Mouse (Mus musculus) midbrain, postnatal 0 days (tissue): ENCODE data around the gene Il25. TPM values are rescaled to one million over a fixed set of nuclear protein-coding genes. Genes with fewer than 3 reads are reported as not detected.

ENCODE experiments used
- ATAC-seq: fragments of 200-750 bp; cut with Nextera tagmentation; 2 replicates; pipeline ENCODE4 v1.8.0; 2017; ENCODE audit warnings: moderate number of reproducible peaks, mild to moderate bottlenecking, moderate TSS enrichment, moderate library complexity; ENCODE audit not compliant: low FRiP score
- DNase-seq: peaks from one replicate; pipeline ENCODE4 v3.0.0-alpha.2; 2015; ENCODE audit warnings: low spot score
- H3K27ac ChIP-seq: fragments of 300-500 bp; sonication (generic); 2 replicates; pipeline ENCODE4 v1.5.1; 2014; ENCODE audit warnings: low read depth, mild to moderate bottlenecking, low read length, mixed read lengths
- H3K27me3 ChIP-seq: fragments of 300-500 bp; sonication (generic); 2 replicates; pipeline ENCODE4 v1.6.1; 2014; ENCODE audit warnings: low read length, control low read depth, mixed read lengths; ENCODE audit not compliant: insufficient read depth
- H3K36me3 ChIP-seq: fragments of 300-500 bp; sonication (generic); 2 replicates; pipeline ENCODE4 v1.6.1; 2014; ENCODE audit warnings: low read length, control low read depth, mixed read lengths; ENCODE audit not compliant: insufficient read depth
- H3K4me1 ChIP-seq: fragments of 300-500 bp; sonication (generic); 2 replicates; pipeline ENCODE4 v1.6.1; 2014; ENCODE audit warnings: mild to moderate bottlenecking, control low read depth, antibody characterized with exemption, low read length, mixed read lengths; ENCODE audit not compliant: insufficient read depth
- H3K4me2 ChIP-seq: fragments of 300-500 bp; sonication (generic); 2 replicates; pipeline ENCODE4 v1.6.1; 2014; ENCODE audit warnings: low read depth, mild to moderate bottlenecking, low read length, mixed read lengths; ENCODE audit not compliant: poor library complexity, severe bottlenecking
- H3K4me3 ChIP-seq: fragments of 300-500 bp; sonication (generic); 2 replicates; pipeline ENCODE4 v1.5.1; 2014; ENCODE audit warnings: low read depth, mild to moderate bottlenecking, low read length, moderate library complexity
- H3K9ac ChIP-seq: fragments of 300-500 bp; sonication (generic); replicated peaks from 2 replicates; pipeline ENCODE4 v1.6.1; 2014; ENCODE audit warnings: mild to moderate bottlenecking, low read length, moderate library complexity, mixed read lengths; ENCODE audit not compliant: poor library complexity, severe bottlenecking
- H3K9me3 ChIP-seq: fragments of 300-500 bp; sonication (generic); 2 replicates; pipeline ENCODE4 v1.6.1; 2016; ENCODE audit warnings: low read length, control low read depth
- CTCF ChIP-seq: IDR thresholded peaks from 2 replicates; pipeline ENCODE4 v1.5.1; 2016; ENCODE audit warnings: antibody characterized with exemption, mild to moderate bottlenecking
- WGBS: fragments of 180-500 bp; shearing (Covaris S2); extraction: QIAGEN DNeasy Blood & Tissue Kit; methylation state at CpG from one replicate; pipeline ENCODE4 v1.1.7; 2014; 5-methylcytosine and 5-hydroxymethylcytosine counted together
- polyA plus RNA-seq: library from polyadenylated mRNA; unstranded; fragments of >200 nt; fragmentation: Nextera tagmentation; extraction: Ambion mirVana; gene quantifications from 2 replicates; pipeline ENCODE4 v1.2.1, GENCODE M21; 2015
- total RNA-seq: library from RNA; depleted of rRNA; stranded (reverse); fragments of >200 nt; gene quantifications from 2 replicates; pipeline ENCODE4 v1.2.3, GENCODE M21; 2014; rRNA removed

Il25 gene
- total RNA-seq (1.1 TPM in 1 of 2 replicates, not detected in the other), polyA plus RNA-seq (0.38 and 0.48 TPM in 2 replicates)

DNA sequence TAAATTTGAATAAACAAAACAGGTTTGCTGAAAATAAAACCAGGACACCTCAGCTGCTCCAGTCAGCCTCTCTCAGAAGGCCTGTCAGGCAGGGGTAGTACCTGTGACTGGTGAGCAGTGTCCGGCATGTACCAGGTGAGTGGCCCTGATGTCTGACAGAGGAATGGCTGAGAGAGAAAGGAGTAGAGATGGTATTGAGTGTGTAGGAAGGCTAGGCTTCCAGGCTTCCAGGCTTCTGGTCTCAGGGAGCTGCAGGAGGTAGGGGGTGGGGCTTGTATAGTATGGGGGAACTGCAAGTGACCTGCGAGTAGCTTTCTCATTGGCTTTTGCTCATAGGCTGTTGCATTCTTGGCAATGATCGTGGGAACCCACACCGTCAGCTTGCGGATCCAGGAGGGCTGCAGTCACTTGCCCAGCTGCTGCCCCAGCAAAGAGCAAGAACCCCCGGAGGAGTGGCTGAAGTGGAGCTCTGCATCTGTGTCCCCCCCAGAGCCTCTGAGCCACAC is at the start of gene Il25:
Gene Il25 (plus strand): TSS at position 51 of the 506 bp plus-strand sequence.
- Histone ChIP-seq H3K9ac (no peak within 1 kb of the TSS), H3K27ac (no peak within 1 kb of the TSS), H3K36me3 (no peaks in the 10 kb centered on the region), H3K4me3 (no peak within 1 kb of the TSS), H3K27me3 (no peaks in the 10 kb centered on the region), H3K4me1 (no peaks in the 10 kb centered on the region), H3K9me3 (no peaks in the 10 kb centered on the region), H3K4me2 (no peak within 1 kb of the TSS)
- DNase-seq (peak; percentile 51), ATAC-seq (no peak)
- TF ChIP-seq CTCF, result no peak
- WGBS, result 39% methylated on average over 6 of the region's 6 CpGs

DNA sequence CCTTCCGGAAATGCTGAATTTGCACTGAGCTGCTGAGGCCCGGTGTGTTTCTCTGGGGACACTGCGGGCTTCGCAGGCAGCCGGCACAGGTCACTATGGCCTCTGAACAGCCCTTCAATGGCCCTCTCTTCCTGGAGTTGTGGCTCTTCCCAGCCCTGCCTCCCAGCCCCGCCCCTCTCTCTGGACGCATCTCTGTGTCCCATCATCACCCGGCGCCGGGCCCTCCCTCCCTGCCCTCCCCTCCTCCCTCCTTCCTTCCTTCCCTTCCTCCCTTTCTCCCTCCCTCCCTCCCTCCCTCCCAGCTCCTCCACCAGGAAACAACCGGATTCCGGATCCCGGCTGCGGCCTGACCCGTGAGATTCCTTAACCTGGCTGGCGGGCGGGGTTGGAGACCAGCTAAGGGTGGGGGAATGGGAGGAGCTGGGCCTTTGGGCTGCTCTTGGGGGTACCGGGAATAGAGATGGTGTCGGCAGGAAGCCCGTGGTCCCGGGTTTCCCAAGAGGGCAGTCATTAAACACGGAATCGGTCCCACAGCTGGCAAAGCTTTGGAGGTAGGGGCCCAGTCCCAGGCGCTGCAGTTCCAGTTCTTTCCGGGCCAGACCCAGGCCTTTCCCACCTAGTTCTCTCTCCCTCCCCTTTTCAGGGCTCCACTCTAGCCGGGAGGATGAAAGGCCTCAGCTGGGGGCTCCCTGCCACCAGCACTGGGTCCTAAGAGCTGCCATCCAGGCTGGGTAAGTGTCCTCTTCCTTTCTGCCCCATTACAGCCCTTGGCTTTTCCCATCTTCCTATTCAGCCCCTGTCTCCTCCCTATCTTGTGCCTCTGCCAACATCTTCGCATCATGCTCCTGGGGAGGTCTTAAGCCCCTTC is 49.1 kb upstream of the Il25 start, which contains the start of the genes Bcl2l2 and Gm20521:
Gene Bcl2l2 (plus strand): TSS at position 224 of the 868 bp plus-strand sequence.
Gene Gm20521 (plus strand): TSS at position 288 of the 868 bp plus-strand sequence.
- WGBS, result under 1% methylated on average over 25 of the region's 27 CpGs
- TF ChIP-seq CTCF, result no peak
- no peaks in the 10 kb centered on the region for H3K9me3 ChIP-seq

DNA sequence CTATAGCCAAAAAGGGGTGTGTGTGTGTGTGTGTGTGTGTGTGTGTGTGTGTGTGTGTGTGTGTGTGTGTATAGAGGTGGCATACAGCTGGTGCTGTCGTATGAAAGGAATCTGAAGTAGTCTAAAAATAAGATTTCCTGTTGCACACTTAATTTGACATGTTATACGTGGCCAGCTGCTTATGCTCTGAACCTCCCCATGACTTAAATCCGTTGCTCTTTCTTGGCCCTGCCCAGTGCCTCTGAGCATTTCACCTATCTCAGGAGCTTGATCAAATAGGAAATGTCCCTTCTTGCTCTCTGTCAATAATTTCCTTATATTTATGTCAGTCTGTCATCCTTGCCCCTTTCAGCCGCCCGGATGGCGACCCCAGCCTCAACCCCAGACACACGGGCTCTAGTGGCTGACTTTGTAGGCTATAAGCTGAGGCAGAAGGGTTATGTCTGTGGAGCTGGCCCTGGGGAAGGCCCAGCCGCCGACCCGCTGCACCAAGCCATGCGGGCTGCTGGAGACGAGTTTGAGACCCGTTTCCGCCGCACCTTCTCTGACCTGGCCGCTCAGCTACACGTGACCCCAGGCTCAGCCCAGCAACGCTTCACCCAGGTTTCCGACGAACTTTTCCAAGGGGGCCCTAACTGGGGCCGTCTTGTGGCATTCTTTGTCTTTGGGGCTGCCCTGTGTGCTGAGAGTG is 48.3 kb upstream of the Il25 start:
- DNase-seq (no peak), ATAC-seq (0 out of 2 replicates have a peak, but pooled peaks have one; percentile 2)
- Histone ChIP-seq H3K4me3 (peak overlapping the region; percentile 73), H3K4me1 (peaks cover 8% of the 10 kb centered on the region; the same call in 1 of the 2 replicates), H3K27me3 (no peaks in the 10 kb centered on the region), H3K27ac (peak overlapping the region; percentile 91), H3K9me3 (no peaks in the 10 kb centered on the region), H3K9ac (peak overlapping the region; percentile 98), H3K4me2 (peak overlapping the region; percentile 78), H3K36me3 (0 out of 2 replicates have a peak, but pooled peaks cover 4% of the 10 kb centered on the region)
- TF ChIP-seq CTCF, result no peak
- 37% methylated on average over 21 of the region's 21 CpGs for WGBS

More for the DNA sequence above, 49.1 kb upstream of the Il25 start, which contains the start of the genes Bcl2l2 and Gm20521:
- peak within 1 kb of the TSS; percentile 91 for H3K27ac ChIP-seq
- peak; percentile 90 for ATAC-seq
- H3K36me3 ChIP-seq, result 0 out of 2 replicates have a peak, but pooled peaks cover 4% of the 10 kb centered on the region
- H3K4me2 ChIP-seq, result peak within 1 kb of the TSS; percentile 78
- peak within 1 kb of the TSS; percentile 98 for H3K9ac ChIP-seq
- no peaks in the 10 kb centered on the region for H3K27me3 ChIP-seq
- H3K4me3 ChIP-seq, result peak within 1 kb of the TSS; percentile 73
- peak; percentile 93 for DNase-seq
- peaks cover 8% of the 10 kb centered on the region; the same call in 1 of the 2 replicates for H3K4me1 ChIP-seq

DNA sequence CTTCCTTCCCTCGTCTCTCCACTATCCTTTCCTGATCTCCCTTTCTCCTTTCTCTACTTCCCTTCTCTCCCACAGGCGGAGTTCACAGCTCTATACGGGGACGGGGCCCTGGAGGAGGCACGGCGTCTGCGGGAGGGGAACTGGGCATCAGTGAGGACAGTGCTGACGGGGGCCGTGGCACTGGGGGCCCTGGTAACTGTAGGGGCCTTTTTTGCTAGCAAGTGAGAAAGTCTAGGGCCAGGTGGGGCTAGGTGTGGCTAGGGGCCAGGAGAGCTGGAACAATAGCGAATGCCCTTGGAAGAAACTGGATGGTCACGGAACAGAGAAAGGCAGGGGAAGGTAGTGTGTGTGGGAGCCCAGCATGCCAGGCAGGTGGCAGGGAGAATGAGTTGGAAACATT is 47.2 kb upstream of the Il25 start:
- Histone ChIP-seq H3K9ac (no peak overlapping the region), H3K36me3 (0 out of 2 replicates have a peak, but pooled peaks cover 4% of the 10 kb centered on the region), H3K4me1 (peaks cover 8% of the 10 kb centered on the region; the same call in 1 of the 2 replicates), H3K9me3 (no peaks in the 10 kb centered on the region), H3K27ac (no peak overlapping the region), H3K4me2 (no peak overlapping the region), H3K27me3 (no peaks in the 10 kb centered on the region), H3K4me3 (no peak overlapping the region)
- WGBS, result 95% methylated on average over 11 of the region's 11 CpGs
- DNase-seq (no peak), ATAC-seq (no peak)
- TF ChIP-seq CTCF, result no peak

DNA sequence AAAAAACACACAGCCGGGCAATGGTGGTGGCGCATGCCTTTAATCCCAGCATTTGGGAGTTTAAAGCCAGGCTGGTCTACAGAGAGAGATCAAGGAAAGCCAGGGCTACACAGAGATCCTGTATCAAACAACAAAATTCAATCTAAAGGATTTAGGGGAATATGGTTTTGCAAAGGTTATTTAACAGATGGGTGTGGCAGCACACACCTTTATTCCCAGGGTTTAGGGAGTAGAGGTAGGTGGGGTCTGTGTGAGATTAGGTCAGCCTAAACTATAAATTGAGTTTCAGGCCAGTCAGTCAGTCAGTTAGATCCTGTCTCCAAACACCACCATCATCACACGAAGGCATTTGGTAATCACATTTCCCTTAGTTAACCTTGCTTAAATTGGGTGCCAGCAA is 40.3 kb upstream of the Il25 start, which contains the start of gene Pabpn1:
Gene Pabpn1 (plus strand): TSS at position 301 of the 400 bp plus-strand sequence.
- no peaks in the 10 kb centered on the region for H3K27me3 ChIP-seq
- WGBS, result 96% methylated on average over 3 of the region's 3 CpGs
- no peak for TF ChIP-seq CTCF
- peak within 1 kb of the TSS; percentile 73 for H3K4me3 ChIP-seq
- ATAC-seq, result no peak
- no peaks in the 10 kb centered on the region for H3K4me1 ChIP-seq
- DNase-seq, result no peak
- peak within 1 kb of the TSS; percentile 37 for H3K4me2 ChIP-seq
- H3K9me3 ChIP-seq, result no peaks in the 10 kb centered on the region
- peak within 1 kb of the TSS; percentile 67 for H3K27ac ChIP-seq
- H3K36me3 ChIP-seq, result peaks cover 5% of the 10 kb centered on the region
- H3K9ac ChIP-seq, result no peak within 1 kb of the TSS
